Mouse (Mus musculus): ENCODE results near the gene Birc5. TPM values are rescaled to one million over a fixed set of nuclear protein-coding genes. Genes with fewer than 3 reads are reported as not detected.

The Birc5 gene
- polyA plus RNA-seq, 1 experiment from 2014 or later = 369 TPM

GRCm38 (mm10) chr11:117888168-117888852, 39.3 kb downstream of the Birc5 start:
- peaks cover 13% of the 10 kb centered on the region for H3K27me3 ChIP-seq
- H3K4me1 ChIP-seq (replicated peaks) = peaks cover 49% of the 10 kb centered on the region
- peak overlapping the region; percentile 34 for H3K4me3 ChIP-seq (replicated peaks)
- no peak for ATAC-seq (ENCODE audit: insufficient number of reproducible peaks, insufficient read depth, low FRiP score, low TSS enrichment, low read depth)
- peak overlapping the region; percentile 55 for H3K9ac ChIP-seq (replicated peaks)
- peak overlapping the region; percentile 91; the same call in 1 of the 2 replicates for H3K27ac ChIP-seq
- H3K4me2 ChIP-seq = peak overlapping the region; percentile 73
- 7% methylated on average over 20 of the region's 20 CpGs for WGBS
- no peaks in the 10 kb centered on the region for H3K9me3 ChIP-seq
- H3K36me3 ChIP-seq = no peaks in the 10 kb centered on the region

- ATAC-seq (ENCODE audit: insufficient number of reproducible peaks, insufficient read depth, low FRiP score, low TSS enrichment, low read depth) = peak; percentile 62
- WGBS = 3% methylated on average over 33 of the region's 33 CpGs
- Histone ChIP-seq H3K9me3 (no peaks in the 10 kb centered on the region), H3K36me3 (no peaks in the 10 kb centered on the region), H3K4me1 (replicated peaks) (peaks cover 41% of the 10 kb centered on the region), H3K4me3 (replicated peaks) (peak overlapping the region; percentile 34), H3K27me3 (peaks cover 13% of the 10 kb centered on the region), H3K4me2 (peak overlapping the region; percentile 73), H3K9ac (replicated peaks) (peak overlapping the region; percentile 55), H3K27ac (peak overlapping the region; percentile 91)
Measured at GRCm38 (mm10) chr11:117888853-117889822, 40.1 kb downstream of the Birc5 start.

GRCm38 (mm10) chr11:117889887-117890340, 40.9 kb downstream of the Birc5 start:
- ATAC-seq (ENCODE audit: insufficient number of reproducible peaks, insufficient read depth, low FRiP score, low TSS enrichment, low read depth) = 0 out of 2 replicates have a peak, but pooled peaks have one; percentile 36

GRCm38 (mm10) chr11:117890519-117891282, 41.6 kb downstream of the Birc5 start:
- WGBS = 20% methylated on average over 13 of the region's 13 CpGs
- Histone ChIP-seq H3K4me2 (peak overlapping the region; percentile 73), H3K9ac (replicated peaks) (peak overlapping the region; percentile 55; the same call in 1 of the 2 replicates), H3K4me1 (replicated peaks) (peaks cover 39% of the 10 kb centered on the region), H3K27ac (peak overlapping the region; percentile 91), H3K27me3 (peaks cover 13% of the 10 kb centered on the region), H3K36me3 (no peaks in the 10 kb centered on the region), H3K4me3 (replicated peaks) (peak overlapping the region; percentile 34; the same call in 1 of the 2 replicates), H3K9me3 (no peaks in the 10 kb centered on the region)
- no peak for ATAC-seq (ENCODE audit: insufficient number of reproducible peaks, insufficient read depth, low FRiP score, low TSS enrichment, low read depth)

More at GRCm38 (mm10) chr11:117889887-117890340, 40.9 kb downstream of the Birc5 start:
- peak overlapping the region; percentile 55 for H3K9ac ChIP-seq (replicated peaks)
- H3K27ac ChIP-seq = peak overlapping the region; percentile 91
- H3K27me3 ChIP-seq = peaks cover 13% of the 10 kb centered on the region
- H3K36me3 ChIP-seq = no peaks in the 10 kb centered on the region
- H3K4me1 ChIP-seq (replicated peaks) = peaks cover 40% of the 10 kb centered on the region
- 7% methylated on average over 11 of the region's 11 CpGs for WGBS
- peak overlapping the region; percentile 73 for H3K4me2 ChIP-seq
- H3K9me3 ChIP-seq = no peaks in the 10 kb centered on the region
- H3K4me3 ChIP-seq (replicated peaks) = peak overlapping the region; percentile 34

- no peaks in the 10 kb centered on the region for H3K36me3 ChIP-seq
- H3K9ac ChIP-seq (replicated peaks) = no peak overlapping the region
- ATAC-seq (ENCODE audit: insufficient number of reproducible peaks, insufficient read depth, low FRiP score, low TSS enrichment, low read depth) = no peak
- H3K9me3 ChIP-seq = no peaks in the 10 kb centered on the region
- no peak overlapping the region for H3K4me2 ChIP-seq
- no peak overlapping the region for H3K4me3 ChIP-seq (replicated peaks)
- H3K27me3 ChIP-seq = peaks cover 7% of the 10 kb centered on the region
- peaks cover 34% of the 10 kb centered on the region for H3K4me1 ChIP-seq (replicated peaks)
- H3K27ac ChIP-seq = no peak overlapping the region
- WGBS = 92% methylated on average over 19 of the region's 19 CpGs
Measured at GRCm38 (mm10) chr11:117891581-117892175, 42.6 kb downstream of the Birc5 start.

- Histone ChIP-seq H3K9me3 (no peaks in the 10 kb centered on the region), H3K36me3 (no peaks in the 10 kb centered on the region), H3K4me3 (replicated peaks) (no peak overlapping the region), H3K27me3 (peaks cover 7% of the 10 kb centered on the region; the same call in 1 of the 2 replicates), H3K4me2 (no peak overlapping the region), H3K27ac (no peak overlapping the region), H3K9ac (replicated peaks) (no peak overlapping the region), H3K4me1 (replicated peaks) (peaks cover 34% of the 10 kb centered on the region)
- ATAC-seq (ENCODE audit: insufficient number of reproducible peaks, insufficient read depth, low FRiP score, low TSS enrichment, low read depth) = no peak
- WGBS = 40% methylated on average over 6 of the region's 6 CpGs
Measured at GRCm38 (mm10) chr11:117892199-117892598, 43.1 kb downstream of the Birc5 start.

GRCm38 (mm10) chr11:117894676-117895075, 45.6 kb downstream of the Birc5 start:
- WGBS = 53% methylated on average over 10 of the region's 10 CpGs
- Histone ChIP-seq H3K9me3 (no peaks in the 10 kb centered on the region), H3K27me3 (0 out of 2 replicates have a peak, but pooled peaks cover 3% of the 10 kb centered on the region), H3K4me1 (replicated peaks) (peaks cover 16% of the 10 kb centered on the region), H3K36me3 (no peaks in the 10 kb centered on the region), H3K4me2 (no peak overlapping the region), H3K27ac (no peak overlapping the region), H3K4me3 (replicated peaks) (no peak overlapping the region), H3K9ac (replicated peaks) (no peak overlapping the region)
- ATAC-seq (ENCODE audit: insufficient number of reproducible peaks, insufficient read depth, low FRiP score, low TSS enrichment, low read depth) = no peak

GRCm38 (mm10) chr11:117896533-117896932, 47.5 kb downstream of the Birc5 start:
- no peak overlapping the region for H3K27ac ChIP-seq
- no peak overlapping the region for H3K9ac ChIP-seq (replicated peaks)
- H3K4me1 ChIP-seq (replicated peaks) = no peaks in the 10 kb centered on the region; the same call in 1 of the 2 replicates
- H3K4me3 ChIP-seq (replicated peaks) = no peak overlapping the region
- 0 out of 2 replicates have a peak, but pooled peaks cover 3% of the 10 kb centered on the region for H3K27me3 ChIP-seq
- WGBS = 21% methylated on average over 2 of the region's 2 CpGs
- H3K9me3 ChIP-seq = no peaks in the 10 kb centered on the region
- H3K36me3 ChIP-seq = no peaks in the 10 kb centered on the region
- no peak overlapping the region for H3K4me2 ChIP-seq
- ATAC-seq (ENCODE audit: insufficient number of reproducible peaks, insufficient read depth, low FRiP score, low TSS enrichment, low read depth) = no peak

GRCm38 (mm10) chr11:117902282-117902681, 53.2 kb downstream of the Birc5 start:
- Histone ChIP-seq H3K27me3 (no peaks in the 10 kb centered on the region), H3K9ac (replicated peaks) (no peak overlapping the region), H3K27ac (no peak overlapping the region), H3K4me2 (no peak overlapping the region), H3K4me1 (replicated peaks) (peaks cover 8% of the 10 kb centered on the region), H3K36me3 (no peaks in the 10 kb centered on the region), H3K4me3 (replicated peaks) (no peak overlapping the region), H3K9me3 (no peaks in the 10 kb centered on the region)
- ATAC-seq (ENCODE audit: insufficient number of reproducible peaks, insufficient read depth, low FRiP score, low TSS enrichment, low read depth) = no peak
- WGBS = 55% methylated on average over 2 of the region's 2 CpGs

- no peak for ATAC-seq (ENCODE audit: insufficient number of reproducible peaks, insufficient read depth, low FRiP score, low TSS enrichment, low read depth)
- Histone ChIP-seq H3K4me1 (replicated peaks) (peaks cover 10% of the 10 kb centered on the region), H3K9me3 (no peaks in the 10 kb centered on the region), H3K9ac (replicated peaks) (no peak overlapping the region), H3K27ac (no peak overlapping the region), H3K36me3 (no peaks in the 10 kb centered on the region), H3K4me3 (replicated peaks) (no peak overlapping the region), H3K27me3 (no peaks in the 10 kb centered on the region), H3K4me2 (no peak overlapping the region)
- 86% methylated on average over 8 of the region's 8 CpGs for WGBS
Measured at GRCm38 (mm10) chr11:117904442-117904841, 55.4 kb downstream of the Birc5 start.

Data from limb, embryonic 12.5 days (tissue).